Mouse (Mus musculus) neural tube, embryonic 14.5 days (tissue): ENCODE measurements around the gene Gpc6. TPM values are rescaled to one million over a fixed set of nuclear protein-coding genes. Genes with fewer than 3 reads are reported as not detected.

Source experiments
- ATAC-seq: fragments of 200-750 bp; cut with Nextera tagmentation; 2 replicates; pipeline ENCODE4 v1.8.0; 2017; ENCODE audit warnings: low read depth, mild to moderate bottlenecking, moderate TSS enrichment, moderate library complexity
- H3K27ac ChIP-seq: fragments of 300-500 bp; sonication (generic); 2 replicates; pipeline ENCODE4 v1.5.1; 2014; ENCODE audit warnings: low read depth, mild to moderate bottlenecking, control low read depth, low read length, moderate library complexity, mixed read lengths
- H3K27me3 ChIP-seq: fragments of 300-500 bp; sonication (generic); 2 replicates; pipeline ENCODE4 v1.6.1; 2014; ENCODE audit warnings: low read length; ENCODE audit not compliant: control insufficient read depth, insufficient read depth
- H3K36me3 ChIP-seq: fragments of 300-500 bp; sonication (generic); 2 replicates; pipeline ENCODE4 v1.6.1; 2014; ENCODE audit warnings: low read length, mixed read lengths; ENCODE audit not compliant: control insufficient read depth, insufficient read depth
- H3K4me1 ChIP-seq: fragments of 300-500 bp; sonication (generic); 2 replicates; pipeline ENCODE4 v1.6.1; 2014; ENCODE audit warnings: low read length; ENCODE audit not compliant: control insufficient read depth, insufficient read depth
- H3K4me2 ChIP-seq: fragments of 300-500 bp; sonication (generic); 2 replicates; pipeline ENCODE4 v1.6.1; 2014; ENCODE audit warnings: mild to moderate bottlenecking, low read depth, low read length, control low read depth
- H3K4me3 ChIP-seq: fragments of 300-500 bp; sonication (generic); 2 replicates; pipeline ENCODE4 v1.5.1; 2014; ENCODE audit warnings: low read depth, low read length, control low read depth, mixed read lengths
- H3K9ac ChIP-seq: fragments of 300-500 bp; sonication (generic); replicated peaks from 2 replicates; pipeline ENCODE4 v1.6.1; 2014; ENCODE audit warnings: low read depth, mild to moderate bottlenecking, control low read depth, low read length, mixed read lengths
- H3K9me3 ChIP-seq: fragments of 300-500 bp; sonication (generic); 2 replicates; pipeline ENCODE4 v1.6.1; 2016; ENCODE audit warnings: low read length; ENCODE audit not compliant: control insufficient read depth
- WGBS: fragments of 180-500 bp; shearing (Covaris S2); extraction: QIAGEN DNeasy Blood & Tissue Kit; methylation state at CpG from one replicate; pipeline ENCODE4 v1.1.7; 2014; 5-methylcytosine and 5-hydroxymethylcytosine counted together
- polyA plus RNA-seq: library from polyadenylated mRNA; unstranded; fragments of >200 nt; fragmentation: Nextera tagmentation; extraction: Ambion mirVana; gene quantifications from 2 replicates; pipeline ENCODE4 v1.2.1, GENCODE M21; 2014

The Gpc6 gene
- polyA plus RNA-seq, 1 experiment from 2014 or later = 20.8 TPM

- Histone ChIP-seq H3K36me3 (no peaks in the 10 kb centered on the region), H3K4me2 (peak overlapping the region; percentile 84), H3K9ac (peak overlapping the region; percentile 74), H3K9me3 (no peaks in the 10 kb centered on the region), H3K27me3 (no peaks in the 10 kb centered on the region), H3K4me3 (peak overlapping the region; percentile 86), H3K27ac (peak overlapping the region; percentile 90), H3K4me1 (peaks cover 13% of the 10 kb centered on the region)
- WGBS = under 1% methylated on average over 52 of the region's 52 CpGs
- ATAC-seq = peak; percentile 88
These were observed 1.5 kb downstream of the Gpc6 start for GRCm38 (mm10) chr14:116926404-116927171.

DNA sequence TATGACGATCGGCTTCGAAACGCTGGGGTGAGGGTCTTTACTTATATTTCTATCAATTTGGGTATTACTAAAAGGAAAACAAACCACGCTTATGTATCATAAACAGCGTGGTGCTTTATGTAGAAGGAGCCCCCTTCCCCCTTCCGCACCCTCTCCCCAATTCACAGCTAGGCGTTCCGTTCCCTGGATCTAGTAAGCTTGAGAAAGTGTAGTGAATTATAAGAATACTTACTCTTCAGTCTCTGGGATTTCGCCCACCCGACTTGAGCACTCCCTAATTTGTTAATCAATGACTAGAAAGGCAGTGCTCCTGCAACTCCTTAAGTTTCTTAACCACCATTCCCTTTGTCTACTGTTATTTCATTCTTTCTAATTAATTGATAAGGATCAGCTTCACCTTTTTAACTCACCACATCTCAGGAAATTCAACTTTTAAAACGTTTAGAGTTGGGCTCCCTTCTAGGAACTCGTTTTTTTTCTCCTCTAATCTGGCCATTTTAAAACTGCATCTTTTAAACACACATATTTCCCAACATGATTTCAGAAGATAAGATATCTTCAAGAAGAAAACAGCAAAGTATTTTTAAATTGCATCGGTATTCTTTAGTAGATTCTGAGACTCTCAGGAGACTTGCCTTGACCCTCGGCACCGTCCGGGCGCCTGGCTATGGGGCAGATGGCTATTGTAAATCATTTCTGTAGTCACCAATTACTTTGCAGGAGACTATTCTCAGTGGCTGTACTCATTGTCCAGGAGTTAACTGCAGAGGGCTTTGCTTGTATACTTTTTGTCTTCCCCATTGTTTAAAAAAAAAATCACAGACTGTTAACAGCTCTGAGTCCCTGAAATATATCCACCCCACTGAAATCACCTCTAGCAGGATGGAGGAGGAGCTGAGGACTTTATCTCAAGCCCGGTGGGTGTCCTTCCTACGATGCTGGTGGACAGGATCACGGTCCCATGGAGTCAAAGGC lies 2.5 kb downstream of the Gpc6 start:
- Histone ChIP-seq H3K9ac (peak overlapping the region; percentile 74), H3K4me3 (peak overlapping the region; percentile 86), H3K4me2 (peak overlapping the region; percentile 84), H3K27ac (peak overlapping the region; percentile 90), H3K9me3 (no peaks in the 10 kb centered on the region), H3K36me3 (no peaks in the 10 kb centered on the region), H3K4me1 (peaks cover 13% of the 10 kb centered on the region), H3K27me3 (no peaks in the 10 kb centered on the region)
- no peak for ATAC-seq
- under 1% methylated on average over 21 of the region's 21 CpGs for WGBS

DNA sequence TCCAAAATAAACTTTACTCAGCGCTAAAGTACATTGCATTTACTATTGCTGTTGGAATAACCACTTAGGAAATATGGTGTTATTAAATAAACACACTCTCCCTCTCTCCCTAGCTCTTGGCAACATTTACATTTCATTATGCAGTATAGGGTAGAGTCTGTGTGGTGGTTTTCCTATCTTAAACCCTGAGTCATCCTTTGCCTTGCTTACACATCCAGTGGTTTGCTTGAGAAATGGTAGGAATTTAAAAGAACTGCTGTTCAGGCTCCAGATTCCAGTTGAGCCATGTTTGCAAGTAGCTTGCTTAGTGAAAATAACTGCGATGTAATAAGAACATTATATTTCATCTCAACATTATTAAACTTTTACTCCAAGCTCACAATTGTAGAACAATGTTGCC lies 3.3 kb downstream of the Gpc6 start:
- Histone ChIP-seq H3K4me3 (peak overlapping the region; percentile 86), H3K4me2 (peak overlapping the region; percentile 84), H3K9me3 (no peaks in the 10 kb centered on the region), H3K4me1 (peaks cover 13% of the 10 kb centered on the region), H3K36me3 (no peaks in the 10 kb centered on the region), H3K9ac (no peak overlapping the region; the same call in 1 of the 2 replicates), H3K27ac (no peak overlapping the region), H3K27me3 (no peaks in the 10 kb centered on the region)
- 32% methylated on average over 2 of the region's 2 CpGs for WGBS
- no peak for ATAC-seq

- peak overlapping the region; percentile 84 for H3K4me2 ChIP-seq
- H3K9ac ChIP-seq = no peak overlapping the region
- 19% methylated on average over 7 of the region's 7 CpGs for WGBS
- H3K4me1 ChIP-seq = peaks cover 13% of the 10 kb centered on the region
- peak overlapping the region; percentile 86 for H3K4me3 ChIP-seq
- no peaks in the 10 kb centered on the region for H3K36me3 ChIP-seq
- H3K27me3 ChIP-seq = no peaks in the 10 kb centered on the region
- no peak for ATAC-seq
- H3K9me3 ChIP-seq = no peaks in the 10 kb centered on the region
- H3K27ac ChIP-seq = no peak overlapping the region
These were observed 3.8 kb downstream of the Gpc6 start for GRCm38 (mm10) chr14:116928796-116929529.

DNA sequence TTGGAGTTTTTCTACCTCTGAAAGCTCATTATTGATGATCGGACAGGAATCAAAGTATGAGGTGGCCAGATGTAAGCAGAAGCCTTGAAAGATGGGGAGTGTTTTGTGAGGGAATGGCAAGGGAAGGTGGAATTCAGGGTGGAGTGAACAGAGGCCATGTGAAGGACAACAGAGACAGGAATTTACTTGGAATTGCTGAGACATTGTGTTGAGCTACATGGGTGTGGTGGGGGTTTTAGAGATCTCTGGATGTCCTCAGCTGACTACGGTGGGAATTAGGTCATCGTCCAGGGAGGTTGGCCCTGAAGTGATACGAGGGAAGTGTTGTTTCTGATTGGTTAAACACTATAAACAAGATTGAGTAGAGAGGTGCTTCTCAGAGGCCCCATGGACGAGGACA lies 8.7 kb downstream of the Gpc6 start:
- no peak overlapping the region for H3K4me2 ChIP-seq
- 86% methylated on average over 5 of the region's 5 CpGs for WGBS
- no peak for ATAC-seq
- no peak overlapping the region for H3K4me3 ChIP-seq
- H3K27ac ChIP-seq = no peak overlapping the region
- H3K27me3 ChIP-seq = no peaks in the 10 kb centered on the region
- H3K36me3 ChIP-seq = no peaks in the 10 kb centered on the region
- H3K4me1 ChIP-seq = peaks cover 4% of the 10 kb centered on the region; the same call in 1 of the 2 replicates
- H3K9ac ChIP-seq = no peak overlapping the region
- H3K9me3 ChIP-seq = no peaks in the 10 kb centered on the region

DNA sequence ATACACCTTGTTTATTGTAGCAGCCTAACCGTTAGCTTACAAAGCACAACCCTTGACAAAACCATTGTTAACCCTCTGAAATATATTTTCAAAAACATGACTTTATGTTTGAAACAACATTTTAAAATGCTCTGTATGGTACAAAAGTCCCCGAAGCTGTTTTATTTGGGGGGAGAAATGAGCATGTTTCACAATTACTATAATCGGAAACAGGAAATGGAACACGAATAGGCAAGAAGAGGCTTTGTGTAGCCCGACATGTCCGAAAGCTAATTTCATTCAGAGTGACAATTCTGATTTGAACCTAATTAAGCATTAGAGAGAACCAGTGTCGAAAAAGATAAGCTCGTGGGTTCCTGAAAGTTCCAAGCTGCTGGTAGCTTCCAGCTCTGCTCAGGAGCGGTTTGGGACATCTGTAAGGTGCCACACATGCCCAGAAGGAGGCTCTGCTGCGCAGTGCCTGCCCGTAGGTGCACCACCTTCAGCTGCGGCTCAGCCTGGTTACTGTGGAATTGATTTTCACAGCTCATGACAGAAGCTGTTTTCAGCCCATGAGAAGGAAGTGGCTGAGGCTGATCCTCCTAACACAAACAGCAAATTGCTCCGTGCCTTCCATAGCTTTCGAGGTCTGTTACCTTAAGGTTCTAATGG lies 12.9 kb downstream of the Gpc6 start:
- Histone ChIP-seq H3K4me3 (no peak overlapping the region), H3K9ac (no peak overlapping the region), H3K9me3 (no peaks in the 10 kb centered on the region), H3K4me2 (no peak overlapping the region), H3K36me3 (no peaks in the 10 kb centered on the region), H3K27ac (no peak overlapping the region), H3K27me3 (no peaks in the 10 kb centered on the region), H3K4me1 (no peaks in the 10 kb centered on the region)
- no peak; the same call in 1 of the 2 replicates for ATAC-seq
- WGBS = 74% methylated on average over 14 of the region's 14 CpGs

DNA sequence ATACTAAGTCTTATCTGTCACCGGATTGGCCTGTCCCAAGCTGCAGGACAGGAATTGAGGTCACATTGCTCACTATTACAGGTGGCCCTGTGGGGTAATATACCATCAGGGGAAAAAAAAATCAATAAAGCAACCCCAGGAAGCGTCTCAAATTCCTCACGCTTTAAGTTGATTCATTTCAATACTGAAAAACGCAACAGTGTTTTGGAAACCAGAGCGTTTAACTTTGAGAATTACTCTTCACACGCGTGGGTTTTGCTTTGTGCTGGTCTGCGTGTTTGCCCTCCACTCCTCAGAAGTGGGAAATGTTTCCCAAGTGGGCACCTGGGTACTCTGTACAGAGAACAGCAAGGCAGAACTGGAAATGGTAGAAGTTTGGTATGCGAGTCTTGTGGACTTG lies 13.6 kb downstream of the Gpc6 start:
- Histone ChIP-seq H3K36me3 (no peaks in the 10 kb centered on the region), H3K9ac (no peak overlapping the region), H3K27me3 (no peaks in the 10 kb centered on the region), H3K9me3 (no peaks in the 10 kb centered on the region), H3K4me2 (no peak overlapping the region), H3K4me1 (no peaks in the 10 kb centered on the region), H3K27ac (no peak overlapping the region), H3K4me3 (no peak overlapping the region)
- WGBS = 90% methylated on average over 9 of the region's 9 CpGs
- no peak for ATAC-seq

GRCm38 (mm10) chr14:116939561-116939960 lies 14.4 kb downstream of the Gpc6 start:
- H3K9me3 ChIP-seq = no peaks in the 10 kb centered on the region
- H3K4me1 ChIP-seq = no peaks in the 10 kb centered on the region
- no peak for ATAC-seq
- no peak overlapping the region for H3K9ac ChIP-seq
- H3K36me3 ChIP-seq = no peaks in the 10 kb centered on the region
- WGBS = 95% methylated on average over 1 of the region's 1 CpGs
- no peak overlapping the region for H3K4me3 ChIP-seq
- no peak overlapping the region for H3K27ac ChIP-seq
- H3K4me2 ChIP-seq = no peak overlapping the region
- no peaks in the 10 kb centered on the region for H3K27me3 ChIP-seq
